Mouse (Mus musculus) limb, embryonic 13.5 days (tissue): ENCODE measurements around the gene Slc26a10. TPM values are rescaled to one million over a fixed set of nuclear protein-coding genes. Genes with fewer than 3 reads are reported as not detected.

Source experiments
- ATAC-seq: fragments of 200-750 bp; cut with Nextera tagmentation; 2 replicates; pipeline ENCODE4 v1.8.0; 2017; ENCODE audit warnings: low read depth, moderate number of reproducible peaks, moderate TSS enrichment; ENCODE audit not compliant: low FRiP score
- H3K27ac ChIP-seq: fragments of 300-500 bp; sonication (generic); 2 replicates; pipeline ENCODE4 v1.5.1; 2015; ENCODE audit warnings: inconsistent platforms, mild to moderate bottlenecking, moderate library complexity
- H3K27me3 ChIP-seq: fragments of 300-500 bp; sonication (generic); 2 replicates; pipeline ENCODE4 v1.6.1; 2015; ENCODE audit warnings: mild to moderate bottlenecking, inconsistent platforms
- H3K36me3 ChIP-seq: fragments of 300-500 bp; sonication (generic); 2 replicates; pipeline ENCODE4 v1.6.1; 2015; ENCODE audit warnings: inconsistent platforms, mild to moderate bottlenecking, moderate library complexity
- H3K4me1 ChIP-seq: fragments of 300-500 bp; sonication (generic); 2 replicates; pipeline ENCODE4 v1.6.1; 2015; ENCODE audit warnings: inconsistent platforms
- H3K4me2 ChIP-seq: fragments of 300-500 bp; sonication (generic); replicated peaks from 2 replicates; pipeline ENCODE4 v1.6.1; 2015; ENCODE audit warnings: inconsistent platforms, mild to moderate bottlenecking, moderate library complexity
- H3K4me3 ChIP-seq: fragments of 300-500 bp; sonication (generic); 2 replicates; pipeline ENCODE4 v1.5.1; 2015; ENCODE audit warnings: moderate library complexity, mild to moderate bottlenecking, inconsistent platforms
- H3K9ac ChIP-seq: fragments of 300-500 bp; sonication (generic); 2 replicates; pipeline ENCODE4 v1.6.1; 2015; ENCODE audit warnings: mild to moderate bottlenecking, inconsistent platforms
- H3K9me3 ChIP-seq: fragments of 300-500 bp; sonication (generic); 2 replicates; pipeline ENCODE4 v1.6.1; 2016; ENCODE audit warnings: inconsistent platforms
- WGBS: fragments of 180-500 bp; shearing (Covaris S2); methylation state at CpG from one replicate; pipeline ENCODE4 v1.1.7; 2015; 5-methylcytosine and 5-hydroxymethylcytosine counted together
- polyA plus RNA-seq: library from polyadenylated mRNA; unstranded; fragments of >200 nt; fragmentation: Nextera tagmentation; extraction: Ambion mirVana; gene quantifications from 2 replicates; pipeline ENCODE4 v1.2.1, GENCODE M21; 2015

Gene Slc26a10
- polyA plus RNA-seq, 1 experiment from 2014 or later: 1.6 TPM

- no peak within 1 kb of the TSS; the same call in 1 of the 2 replicates for H3K27ac ChIP-seq
Measured at GRCm38 (mm10) chr10:127211414-127211854, 31.0 kb upstream of the Slc26a10 start, which contains the start of gene Pip4k2c. TSS of gene Pip4k2c (minus strand) at chr10:127211585.

GRCm38 (mm10) chr10:127210961-127211405 is 30.5 kb upstream of the Slc26a10 start:
- Histone ChIP-seq H3K9me3 (no peaks in the 10 kb centered on the region), H3K27me3 (no peaks in the 10 kb centered on the region), H3K9ac (peak overlapping the region; percentile 84), H3K36me3 (peaks cover 28% of the 10 kb centered on the region), H3K4me2 (peak overlapping the region; percentile 97), H3K4me1 (peaks cover 15% of the 10 kb centered on the region), H3K4me3 (peak overlapping the region; percentile 86), H3K27ac (no peak overlapping the region; the same call in 1 of the 2 replicates)
- peak; percentile 73 for ATAC-seq
- under 1% methylated on average over 25 of the region's 25 CpGs for WGBS

More at GRCm38 (mm10) chr10:127211414-127211854, 31.0 kb upstream of the Slc26a10 start, which contains the start of gene Pip4k2c:
- Histone ChIP-seq H3K9me3 (no peaks in the 10 kb centered on the region), H3K36me3 (peaks cover 23% of the 10 kb centered on the region), H3K4me1 (peaks cover 15% of the 10 kb centered on the region), H3K9ac (peak within 1 kb of the TSS; percentile 84), H3K4me2 (peak within 1 kb of the TSS; percentile 97), H3K4me3 (peak within 1 kb of the TSS; percentile 86), H3K27me3 (no peaks in the 10 kb centered on the region)
- WGBS: under 1% methylated on average over 46 of the region's 47 CpGs
- peak; percentile 96 for ATAC-seq

- Histone ChIP-seq H3K4me1 (peaks cover 15% of the 10 kb centered on the region), H3K27ac (no peak overlapping the region), H3K4me3 (peak overlapping the region; percentile 86), H3K27me3 (no peaks in the 10 kb centered on the region), H3K9ac (peak overlapping the region; percentile 84), H3K9me3 (no peaks in the 10 kb centered on the region), H3K36me3 (peaks cover 37% of the 10 kb centered on the region), H3K4me2 (peak overlapping the region; percentile 97)
- 88% methylated on average over 13 of the region's 13 CpGs for WGBS
- no peak for ATAC-seq
Measured at GRCm38 (mm10) chr10:127209928-127210570, 29.6 kb upstream of the Slc26a10 start.

- no peak overlapping the region for H3K9ac ChIP-seq
- H3K4me2 ChIP-seq: no peak overlapping the region
- no peak for ATAC-seq
- no peak overlapping the region for H3K27ac ChIP-seq
- no peak overlapping the region for H3K4me3 ChIP-seq
- H3K9me3 ChIP-seq: no peaks in the 10 kb centered on the region
- peaks cover 47% of the 10 kb centered on the region for H3K36me3 ChIP-seq
- WGBS: 91% methylated on average over 4 of the region's 4 CpGs
- H3K27me3 ChIP-seq: no peaks in the 10 kb centered on the region
- H3K4me1 ChIP-seq: peaks cover 15% of the 10 kb centered on the region
Measured at GRCm38 (mm10) chr10:127208921-127209320, 28.5 kb upstream of the Slc26a10 start.

- Histone ChIP-seq H3K4me3 (no peak overlapping the region), H3K27me3 (no peaks in the 10 kb centered on the region), H3K36me3 (peaks cover 78% of the 10 kb centered on the region), H3K9ac (no peak overlapping the region), H3K9me3 (no peaks in the 10 kb centered on the region), H3K4me1 (peaks cover 8% of the 10 kb centered on the region), H3K27ac (no peak overlapping the region), H3K4me2 (no peak overlapping the region)
- WGBS: 88% methylated on average over 10 of the region's 10 CpGs
- no peak for ATAC-seq
Measured at GRCm38 (mm10) chr10:127205373-127205772, 24.9 kb upstream of the Slc26a10 start.

- Histone ChIP-seq H3K27me3 (no peaks in the 10 kb centered on the region), H3K4me1 (peaks cover under 1% of the 10 kb centered on the region; the same call in 1 of the 2 replicates), H3K4me2 (no peak overlapping the region), H3K9ac (no peak overlapping the region), H3K27ac (no peak overlapping the region), H3K9me3 (no peaks in the 10 kb centered on the region), H3K36me3 (peaks cover 86% of the 10 kb centered on the region), H3K4me3 (no peak overlapping the region)
- WGBS: 85% methylated on average over 5 of the region's 5 CpGs
- no peak for ATAC-seq
Measured at GRCm38 (mm10) chr10:127204589-127204988, 24.1 kb upstream of the Slc26a10 start.

- H3K9me3 ChIP-seq: no peaks in the 10 kb centered on the region
- no peak for ATAC-seq
- no peaks in the 10 kb centered on the region for H3K4me1 ChIP-seq
- peaks cover 93% of the 10 kb centered on the region for H3K36me3 ChIP-seq
- no peak overlapping the region for H3K4me3 ChIP-seq
- no peak overlapping the region for H3K4me2 ChIP-seq
- WGBS: 90% methylated on average over 3 of the region's 3 CpGs
- no peak overlapping the region for H3K27ac ChIP-seq
- H3K9ac ChIP-seq: no peak overlapping the region
- no peaks in the 10 kb centered on the region for H3K27me3 ChIP-seq
Measured at GRCm38 (mm10) chr10:127203106-127203505, 22.7 kb upstream of the Slc26a10 start.

GRCm38 (mm10) chr10:127200279-127200678 is 19.8 kb upstream of the Slc26a10 start:
- Histone ChIP-seq H3K27ac (no peak overlapping the region), H3K4me1 (peaks cover 14% of the 10 kb centered on the region), H3K9ac (no peak overlapping the region), H3K27me3 (no peaks in the 10 kb centered on the region), H3K9me3 (no peaks in the 10 kb centered on the region), H3K4me3 (no peak overlapping the region), H3K36me3 (peaks cover 76% of the 10 kb centered on the region), H3K4me2 (no peak overlapping the region)
- ATAC-seq: no peak
- WGBS: 82% methylated on average over 8 of the region's 8 CpGs

GRCm38 (mm10) chr10:127199474-127199873 is 19.0 kb upstream of the Slc26a10 start:
- Histone ChIP-seq H3K4me3 (no peak overlapping the region), H3K27ac (no peak overlapping the region), H3K4me2 (no peak overlapping the region), H3K4me1 (peaks cover 20% of the 10 kb centered on the region), H3K9ac (no peak overlapping the region), H3K36me3 (peaks cover 68% of the 10 kb centered on the region), H3K27me3 (no peaks in the 10 kb centered on the region), H3K9me3 (no peaks in the 10 kb centered on the region)
- no peak for ATAC-seq
- 84% methylated on average over 11 of the region's 11 CpGs for WGBS

- H3K27ac ChIP-seq: peak overlapping the region; percentile 12; the same call in 1 of the 2 replicates
- ATAC-seq: no peak
- H3K9me3 ChIP-seq: no peaks in the 10 kb centered on the region
- no peaks in the 10 kb centered on the region for H3K27me3 ChIP-seq
- H3K9ac ChIP-seq: no peak overlapping the region; the same call in 1 of the 2 replicates
- peaks cover 24% of the 10 kb centered on the region for H3K4me1 ChIP-seq
- peaks cover 65% of the 10 kb centered on the region for H3K36me3 ChIP-seq
- WGBS: 80% methylated on average over 5 of the region's 5 CpGs
- no peak overlapping the region for H3K4me3 ChIP-seq
- no peak overlapping the region for H3K4me2 ChIP-seq
Measured at GRCm38 (mm10) chr10:127199068-127199467, 18.6 kb upstream of the Slc26a10 start.

- Histone ChIP-seq H3K36me3 (peaks cover 62% of the 10 kb centered on the region), H3K27me3 (no peaks in the 10 kb centered on the region), H3K9ac (no peak overlapping the region), H3K4me3 (no peak overlapping the region), H3K4me2 (no peak overlapping the region), H3K27ac (no peak overlapping the region), H3K9me3 (no peaks in the 10 kb centered on the region), H3K4me1 (peaks cover 24% of the 10 kb centered on the region)
- no peak for ATAC-seq
- WGBS: 56% methylated on average over 2 of the region's 2 CpGs
Measured at GRCm38 (mm10) chr10:127198492-127198891, 18.0 kb upstream of the Slc26a10 start.

- Histone ChIP-seq H3K27me3 (no peaks in the 10 kb centered on the region), H3K4me1 (peaks cover 31% of the 10 kb centered on the region), H3K4me2 (no peak overlapping the region), H3K27ac (peak overlapping the region; percentile 67; the same call in 1 of the 2 replicates), H3K9ac (no peak overlapping the region), H3K36me3 (peaks cover 62% of the 10 kb centered on the region), H3K4me3 (no peak overlapping the region), H3K9me3 (no peaks in the 10 kb centered on the region)
- 85% methylated on average over 11 of the region's 11 CpGs for WGBS
- no peak for ATAC-seq
Measured at GRCm38 (mm10) chr10:127197505-127198110, 17.2 kb upstream of the Slc26a10 start.
